Mouse (Mus musculus): ENCODE measurements around the gene Rpl26.

DNA sequence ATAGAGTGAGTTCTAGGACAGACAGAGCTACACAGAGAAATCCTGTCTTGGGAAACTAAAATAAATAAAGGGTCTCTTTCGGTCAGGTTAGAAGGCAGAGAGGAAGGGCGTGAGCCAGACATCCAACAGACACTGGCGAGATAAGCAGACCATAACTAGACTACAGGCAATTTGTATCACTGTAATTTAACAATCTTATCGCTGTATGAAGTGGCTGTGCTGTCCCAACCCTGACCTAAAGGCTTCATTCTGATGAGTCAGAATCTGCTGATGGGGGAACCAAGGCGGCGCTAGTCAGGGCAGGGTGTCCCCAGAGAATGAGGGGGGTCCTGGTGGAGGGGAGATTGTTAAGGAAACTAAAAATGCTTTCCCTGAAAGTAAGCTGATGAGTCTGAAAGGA is 2.6 kb upstream of the Rpl26 start:
- TF ChIP-seq EP300 (IDR thresholded peaks at IDR 0.05; ENCODE audit: insufficient read depth, low read depth, low read length) (no peak), CTCF (IDR thresholded peaks at IDR 0.05; ENCODE audit: low read depth, low read length) (no peak), POLR2A (IDR thresholded peaks at IDR 0.05; ENCODE audit: insufficient read depth, low read length) (no peak)
